Mouse (Mus musculus) left cerebral cortex, adult 8-10 months (tissue): ENCODE data around the gene Gm13288. TPM values are rescaled to one million over a fixed set of nuclear protein-coding genes. Genes with fewer than 3 reads are reported as not detected.
"Not testable (repeated sequence)": the region's sequence is repeated elsewhere in the genome, so short reads cannot be mapped to it uniquely, and the experiment has no call there.

Experiments
- DNase-seq, 2 experiments: peaks; one replicate each; pipeline ENCODE4 v3.0.0; 2022; ENCODE audit warnings: low spot score in 2 of 2
- total RNA-seq, 4 experiments: library from RNA; stranded (reverse); gene quantifications; 2 replicates each; pipeline ENCODE4 v1.2.4; 2022

Gene Gm13288
- total RNA-seq, result not detected

DNA sequence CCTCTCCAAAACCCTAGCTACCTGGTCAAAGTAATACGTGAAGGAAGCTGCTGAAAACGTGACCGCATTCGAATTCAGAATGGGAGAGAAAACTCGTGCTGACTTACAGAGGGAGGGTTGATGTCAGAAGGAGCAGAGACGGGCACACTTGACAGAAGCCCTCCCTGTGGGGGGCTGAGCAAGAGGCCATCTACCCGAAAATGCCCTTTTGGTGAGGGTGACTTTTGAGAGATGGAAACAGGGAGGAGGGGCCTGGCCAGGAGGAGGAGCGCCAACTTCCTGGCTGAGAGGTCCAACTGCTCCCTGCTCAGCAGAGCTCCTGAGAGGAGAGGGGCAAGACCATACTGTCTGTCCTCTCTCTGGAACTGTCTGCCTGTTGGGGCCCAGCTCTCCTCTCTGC is at the start of gene Gm13288:
TSS of gene Gm13288 (plus strand) at position 301 of the 400 bp plus-strand sequence.
- DNase-seq, result not testable (repeated sequence)

DNA sequence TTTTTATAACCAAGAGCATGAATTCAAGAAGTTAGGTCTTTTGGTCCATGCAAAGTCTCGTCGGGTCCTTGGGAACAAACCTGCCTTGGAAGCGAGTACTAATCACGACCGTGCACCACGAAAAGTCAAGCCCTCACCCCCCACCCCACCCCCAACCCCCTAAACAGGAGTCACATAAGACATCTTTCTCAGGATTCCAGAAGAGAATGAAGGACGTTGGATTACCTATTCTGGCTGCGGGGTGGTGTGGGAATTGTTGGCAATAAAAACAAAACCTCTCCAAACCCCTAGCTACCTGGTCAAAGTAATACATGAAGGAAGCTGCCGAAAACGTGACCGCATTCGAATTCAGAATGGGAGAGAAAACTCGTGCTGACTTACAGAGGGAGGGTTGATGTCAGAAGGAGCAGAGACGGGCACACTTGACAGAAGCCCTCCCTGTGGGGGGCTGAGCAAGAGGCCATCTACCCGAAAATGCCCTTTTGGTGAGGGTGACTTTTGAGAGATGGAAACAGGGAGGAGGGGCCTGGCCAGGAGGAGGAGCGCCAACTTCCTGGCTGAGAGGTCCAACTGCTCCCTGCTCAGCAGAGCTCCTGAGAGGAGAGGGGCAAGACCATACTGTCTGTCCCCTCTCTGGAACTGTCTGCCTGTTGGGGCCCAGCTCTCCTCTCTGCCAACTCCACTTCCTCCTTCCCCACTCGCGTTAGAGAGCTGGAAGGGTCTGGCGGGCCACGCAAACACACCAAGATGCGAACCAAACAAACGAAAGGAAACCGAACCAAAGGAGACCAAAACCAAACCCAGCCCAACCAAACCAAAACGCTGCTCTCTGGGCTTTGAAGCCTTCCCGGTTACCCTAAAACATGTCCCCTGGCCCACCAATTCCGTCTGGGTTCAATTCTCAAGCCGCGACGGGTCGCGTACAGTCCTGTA is 48.5 kb upstream of the Gm13288 start:
- DNase-seq, result not testable (repeated sequence)

DNA sequence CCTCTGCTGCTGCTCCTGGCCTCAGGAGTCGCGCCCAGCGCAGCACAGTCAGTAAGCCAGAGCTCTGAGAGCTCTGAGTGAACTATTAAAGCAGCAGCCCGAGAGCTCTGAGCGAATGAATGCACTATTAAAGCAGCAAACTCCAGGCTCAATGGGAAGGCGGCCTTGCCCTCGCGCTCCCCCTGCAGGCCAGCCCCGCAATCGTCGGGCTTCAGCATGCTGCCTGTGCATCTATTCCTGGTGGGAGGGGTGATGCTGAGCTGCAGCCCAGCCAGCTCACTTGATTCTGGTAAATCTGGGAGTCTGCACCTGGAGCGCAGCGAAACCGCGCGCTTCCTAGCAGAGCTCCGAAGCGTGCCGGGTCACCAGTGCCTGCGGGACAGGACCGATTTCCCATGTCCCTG is 47.7 kb upstream of the Gm13288 start:
- peak; percentile 93 to 98 for DNase-seq

DNA sequence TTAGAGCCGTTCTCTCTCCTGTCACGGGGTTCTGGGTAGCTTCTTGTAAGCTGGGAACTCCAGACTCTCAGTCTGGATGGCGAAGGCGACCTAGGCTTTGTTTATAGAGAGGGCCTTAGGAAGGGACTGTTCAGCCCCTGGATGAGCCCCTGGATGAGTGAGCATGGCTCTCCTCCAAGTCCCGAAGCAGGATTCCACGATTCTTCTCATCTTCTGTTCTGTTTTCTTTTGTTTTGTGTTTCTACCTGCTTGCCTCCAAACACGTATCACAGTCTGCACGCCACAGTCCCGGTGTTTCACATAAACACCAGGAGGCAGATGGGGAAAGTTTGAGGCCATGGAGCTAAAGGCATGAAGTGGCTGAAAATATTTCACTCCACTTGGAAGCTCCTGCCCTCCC is 46.6 kb upstream of the Gm13288 start:
- DNase-seq, result peak; percentile 13 to 26

DNA sequence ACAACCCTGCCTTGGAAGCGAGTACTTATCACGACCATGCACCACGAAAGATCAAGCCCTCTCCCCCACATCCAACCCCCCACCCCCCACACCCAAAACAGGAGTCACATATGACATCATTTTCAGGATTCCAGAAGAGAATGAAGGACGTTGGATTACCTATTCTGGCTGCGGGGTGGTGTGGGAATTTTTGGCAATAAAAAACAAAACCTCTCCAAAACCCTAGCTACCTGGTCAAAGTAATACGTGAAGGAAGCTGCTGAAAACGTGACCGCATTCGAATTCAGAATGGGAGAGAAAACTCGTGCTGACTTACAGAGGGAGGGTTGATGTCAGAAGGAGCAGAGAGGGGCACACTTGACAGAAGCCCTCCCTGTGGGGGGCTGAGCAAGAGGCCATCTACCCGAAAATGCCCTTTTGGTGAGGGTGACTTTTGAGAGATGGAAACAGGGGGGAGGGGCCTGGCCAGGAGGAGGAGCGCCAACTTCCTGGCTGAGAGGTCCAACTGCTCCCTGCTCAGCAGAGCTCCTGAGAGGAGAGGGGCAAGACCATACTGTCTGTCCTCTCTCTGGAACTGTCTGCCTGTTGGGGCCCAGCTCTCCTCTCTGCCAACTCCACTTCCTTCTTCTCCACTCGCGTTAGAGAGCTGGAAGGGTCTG is 45.6 kb upstream of the Gm13288 start, which contains the start of gene Gm13283:
TSS of gene Gm13283 (plus strand) at position 510 of the 659 bp plus-strand sequence.
- peak; percentile 18 to 55 for DNase-seq

DNA sequence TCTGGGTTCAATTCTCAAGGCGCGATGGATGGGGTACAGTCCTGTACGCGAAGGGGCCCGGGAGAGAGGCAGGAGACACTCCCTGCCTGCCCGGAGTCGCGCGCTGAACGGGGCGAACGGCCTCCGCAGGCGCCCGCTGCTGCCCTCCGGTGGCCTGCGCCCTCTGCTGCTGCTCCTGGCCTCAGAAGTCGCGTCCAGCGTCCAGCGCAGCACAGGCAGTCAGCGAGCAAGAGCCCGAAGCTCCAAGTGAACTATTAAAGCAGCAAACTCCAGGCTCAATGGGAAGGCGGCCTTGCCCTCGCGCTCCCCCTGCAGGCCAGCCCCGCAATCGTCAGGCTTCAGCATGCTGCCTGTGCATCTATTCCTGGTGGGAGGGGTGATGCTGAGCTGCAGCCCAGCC is 44.9 kb upstream of the Gm13288 start:
- peak; percentile 22 to 34 for DNase-seq

DNA sequence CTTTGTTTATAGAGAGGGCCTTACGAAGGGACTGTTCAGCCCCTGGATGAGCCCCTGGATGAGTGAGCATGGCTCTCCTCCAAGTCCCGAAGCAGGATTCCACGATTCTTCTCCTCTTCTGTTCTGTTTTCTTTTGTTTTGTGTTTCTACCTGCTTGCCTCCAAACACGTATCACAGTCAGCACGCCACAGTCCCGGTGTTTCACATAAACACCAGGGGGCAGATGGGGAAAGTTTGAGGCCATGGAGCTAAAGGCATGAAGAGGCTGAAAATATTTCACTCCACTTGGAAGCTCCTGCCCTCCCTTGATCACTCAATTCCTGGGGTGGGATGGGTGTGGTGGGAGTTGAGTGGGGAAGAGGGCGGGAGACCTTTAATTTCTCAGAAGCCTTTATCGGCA is 43.6 kb upstream of the Gm13288 start:
- peak; percentile 70 to 80 for DNase-seq

DNA sequence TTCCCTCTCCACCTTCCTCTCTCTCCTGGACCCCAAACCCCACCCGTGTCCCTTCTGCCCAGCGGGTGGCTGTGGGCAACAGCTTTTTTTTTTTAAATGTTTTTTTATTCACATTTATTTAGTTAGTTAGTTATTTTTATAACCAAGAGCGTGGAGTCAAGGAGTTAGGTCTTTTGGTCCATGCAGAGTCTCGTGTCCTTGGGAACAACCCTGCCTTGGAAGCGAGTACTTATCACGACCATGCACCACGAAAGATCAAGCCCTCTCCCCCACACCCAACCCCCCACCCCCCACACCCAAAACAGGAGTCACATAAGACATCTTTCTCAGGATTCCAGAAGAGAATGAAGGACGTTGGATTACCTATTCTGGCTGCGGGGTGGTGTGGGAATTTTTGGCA is 43.0 kb upstream of the Gm13288 start:
- DNase-seq, result peak in 1 of 2 experiments; percentile 25

DNA sequence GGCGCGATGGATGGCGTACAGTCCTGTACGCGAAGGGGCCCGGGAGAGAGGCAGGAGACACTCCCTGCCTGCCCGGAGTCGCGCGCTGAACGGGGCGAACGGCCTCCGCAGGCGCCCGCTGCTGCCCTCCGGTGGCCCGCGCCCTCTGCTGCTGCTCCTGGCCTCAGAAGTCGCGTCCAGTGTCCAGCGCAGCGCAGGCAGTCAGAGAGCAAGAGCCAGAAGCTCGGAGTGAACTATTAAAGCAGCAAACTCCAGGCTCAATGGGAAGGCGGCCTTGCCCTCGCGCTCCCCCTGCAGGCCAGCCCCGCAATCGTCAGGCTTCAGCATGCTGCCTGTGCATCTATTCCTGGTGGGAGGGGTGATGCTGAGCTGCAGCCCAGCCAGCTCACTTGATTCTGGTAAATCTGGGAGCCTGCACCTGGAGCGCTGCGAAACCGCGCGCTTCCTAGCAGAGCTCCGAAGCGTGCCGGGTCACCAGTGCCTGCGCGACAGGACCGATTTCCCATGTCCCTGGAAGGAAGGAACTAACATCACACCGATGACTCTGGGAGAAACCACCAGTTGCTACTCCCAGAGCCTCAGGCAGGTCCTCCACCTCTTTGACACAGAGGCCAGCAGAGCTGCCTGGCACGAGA is 41.8 kb upstream of the Gm13288 start:
- not testable (repeated sequence) for DNase-seq

DNA sequence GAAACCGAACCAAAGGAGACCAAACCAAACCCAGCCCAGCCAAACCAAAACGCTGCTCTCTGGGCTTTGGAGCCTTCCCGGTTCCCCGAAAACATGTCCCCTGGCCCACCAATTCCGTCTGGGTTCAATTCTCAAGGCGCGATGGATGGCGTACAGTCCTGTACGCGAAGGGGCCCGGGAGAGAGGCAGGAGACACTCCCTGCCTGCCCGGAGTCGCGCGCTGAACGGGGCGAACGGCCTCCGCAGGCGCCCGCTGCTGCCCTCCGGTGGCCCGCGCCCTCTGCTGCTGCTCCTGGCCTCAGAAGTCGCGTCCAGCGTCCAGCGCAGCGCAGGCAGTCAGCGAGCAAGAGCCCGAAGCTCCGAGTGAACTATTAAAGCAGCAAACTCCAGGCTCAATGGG is 31.8 kb upstream of the Gm13288 start, which contains the start of gene Gm13290:
TSS of gene Gm13290 (plus strand) at position 301 of the 400 bp plus-strand sequence.
- DNase-seq, result not testable (repeated sequence)

DNA sequence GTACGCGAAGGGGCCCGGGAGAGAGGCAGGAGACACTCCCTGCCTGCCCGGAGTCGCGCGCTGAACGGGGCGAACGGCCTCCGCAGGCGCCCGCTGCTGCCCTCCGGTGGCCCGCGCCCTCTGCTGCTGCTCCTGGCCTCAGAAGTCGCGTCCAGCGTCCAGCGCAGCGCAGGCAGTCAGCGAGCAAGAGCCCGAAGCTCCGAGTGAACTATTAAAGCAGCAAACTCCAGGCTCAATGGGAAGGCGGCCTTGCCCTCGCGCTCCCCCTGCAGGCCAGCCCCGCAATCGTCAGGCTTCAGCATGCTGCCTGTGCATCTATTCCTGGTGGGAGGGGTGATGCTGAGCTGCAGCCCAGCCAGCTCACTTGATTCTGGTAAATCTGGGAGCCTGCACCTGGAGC is 28.7 kb upstream of the Gm13288 start, which contains the start of gene Gm13289:
TSS of gene Gm13289 (plus strand) at position 301 of the 400 bp plus-strand sequence.
- DNase-seq, result not testable (repeated sequence)

DNA sequence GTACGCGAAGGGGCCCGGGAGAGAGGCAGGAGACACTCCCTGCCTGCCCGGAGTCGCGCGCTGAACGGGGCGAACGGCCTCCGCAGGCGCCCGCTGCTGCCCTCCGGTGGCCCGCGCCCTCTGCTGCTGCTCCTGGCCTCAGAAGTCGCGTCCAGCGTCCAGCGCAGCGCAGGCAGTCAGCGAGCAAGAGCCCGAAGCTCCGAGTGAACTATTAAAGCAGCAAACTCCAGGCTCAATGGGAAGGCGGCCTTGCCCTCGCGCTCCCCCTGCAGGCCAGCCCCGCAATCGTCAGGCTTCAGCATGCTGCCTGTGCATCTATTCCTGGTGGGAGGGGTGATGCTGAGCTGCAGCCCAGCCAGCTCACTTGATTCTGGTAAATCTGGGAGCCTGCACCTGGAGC is 25.8 kb upstream of the Gm13288 start, which contains the start of gene Gm13272:
TSS of gene Gm13272 (plus strand) at position 301 of the 400 bp plus-strand sequence.
- not testable (repeated sequence) for DNase-seq

DNA sequence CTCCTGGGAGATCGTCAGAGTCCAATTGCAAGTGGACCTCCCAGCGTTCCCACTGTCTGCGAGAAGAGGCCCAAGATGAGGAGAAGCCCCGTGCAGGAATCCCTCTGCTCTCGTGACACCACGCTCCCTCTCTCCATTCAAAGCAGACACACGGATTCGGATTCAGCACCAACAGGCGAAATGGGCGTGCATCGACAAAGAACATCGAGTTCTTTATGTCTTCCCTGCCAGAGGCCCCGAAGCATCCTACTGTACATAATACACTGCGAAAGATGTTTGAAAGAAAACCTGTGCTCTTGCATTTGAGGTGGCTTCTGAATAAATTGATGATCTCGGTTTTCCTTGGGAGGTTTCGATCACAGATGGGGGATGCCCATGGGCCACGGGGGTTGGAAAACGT is 25.0 kb upstream of the Gm13288 start:
- DNase-seq, result not testable (repeated sequence)

DNA sequence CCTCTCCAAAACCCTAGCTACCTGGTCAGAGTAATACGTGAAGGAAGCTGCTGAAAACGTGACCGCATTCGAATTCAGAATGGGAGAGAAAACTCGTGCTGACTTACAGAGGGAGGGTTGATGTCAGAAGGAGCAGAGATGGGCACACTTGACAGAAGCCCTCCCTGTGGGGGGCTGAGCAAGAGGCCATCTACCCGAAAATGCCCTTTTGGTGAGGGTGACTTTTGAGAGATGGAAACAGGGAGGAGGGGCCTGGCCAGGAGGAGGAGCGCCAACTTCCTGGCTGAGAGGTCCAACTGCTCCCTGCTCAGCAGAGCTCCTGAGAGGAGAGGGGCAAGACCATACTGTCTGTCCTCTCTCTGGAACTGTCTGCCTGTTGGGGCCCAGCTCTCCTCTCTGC is 23.5 kb upstream of the Gm13288 start, which contains the start of gene Ifnz:
TSS of gene Ifnz (plus strand) at position 301 of the 400 bp plus-strand sequence.
- not testable (repeated sequence) for DNase-seq

DNA sequence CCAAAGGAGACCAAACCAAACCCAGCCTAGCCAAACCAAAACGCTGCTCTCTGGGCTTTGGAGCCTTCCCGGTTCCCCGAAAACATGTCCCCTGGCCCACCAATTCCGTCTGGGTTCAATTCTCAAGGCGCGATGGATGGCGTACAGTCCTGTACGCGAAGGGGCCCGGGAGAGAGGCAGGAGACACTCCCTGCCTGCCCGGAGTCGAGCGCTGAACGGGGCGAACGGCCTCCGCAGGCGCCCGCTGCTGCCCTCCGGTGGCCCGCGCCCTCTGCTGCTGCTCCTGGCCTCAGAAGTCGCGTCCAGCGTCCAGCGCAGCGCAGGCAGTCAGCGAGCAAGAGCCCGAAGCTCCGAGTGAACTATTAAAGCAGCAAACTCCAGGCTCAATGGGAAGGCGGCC is 23.0 kb upstream of the Gm13288 start:
- not testable (repeated sequence) for DNase-seq

DNA sequence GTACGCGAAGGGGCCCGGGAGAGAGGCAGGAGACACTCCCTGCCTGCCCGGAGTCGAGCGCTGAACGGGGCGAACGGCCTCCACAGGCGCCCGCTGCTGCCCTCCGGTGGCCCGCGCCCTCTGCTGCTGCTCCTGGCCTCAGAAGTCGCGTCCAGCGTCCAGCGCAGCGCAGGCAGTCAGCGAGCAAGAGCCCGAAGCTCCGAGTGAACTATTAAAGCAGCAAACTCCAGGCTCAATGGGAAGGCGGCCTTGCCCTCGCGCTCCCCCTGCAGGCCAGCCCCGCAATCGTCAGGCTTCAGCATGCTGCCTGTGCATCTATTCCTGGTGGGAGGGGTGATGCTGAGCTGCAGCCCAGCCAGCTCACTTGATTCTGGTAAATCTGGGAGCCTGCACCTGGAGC is 19.9 kb upstream of the Gm13288 start, which contains the start of gene Gm13276:
TSS of gene Gm13276 (plus strand) at position 301 of the 400 bp plus-strand sequence.
- not testable (repeated sequence) for DNase-seq

DNA sequence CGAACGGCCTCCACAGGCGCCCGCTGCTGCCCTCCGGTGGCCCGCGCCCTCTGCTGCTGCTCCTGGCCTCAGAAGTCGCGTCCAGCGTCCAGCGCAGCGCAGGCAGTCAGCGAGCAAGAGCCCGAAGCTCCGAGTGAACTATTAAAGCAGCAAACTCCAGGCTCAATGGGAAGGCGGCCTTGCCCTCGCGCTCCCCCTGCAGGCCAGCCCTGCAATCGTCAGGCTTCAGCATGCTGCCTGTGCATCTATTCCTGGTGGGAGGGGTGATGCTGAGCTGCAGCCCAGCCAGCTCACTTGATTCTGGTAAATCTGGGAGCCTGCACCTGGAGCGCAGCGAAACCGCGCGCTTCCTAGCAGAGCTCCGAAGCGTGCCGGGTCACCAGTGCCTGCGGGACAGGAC is 16.9 kb upstream of the Gm13288 start, which contains the start of gene Gm13277:
TSS of gene Gm13277 (plus strand) at position 231 of the 400 bp plus-strand sequence.
- DNase-seq, result peak; percentile 34 to 37

DNA sequence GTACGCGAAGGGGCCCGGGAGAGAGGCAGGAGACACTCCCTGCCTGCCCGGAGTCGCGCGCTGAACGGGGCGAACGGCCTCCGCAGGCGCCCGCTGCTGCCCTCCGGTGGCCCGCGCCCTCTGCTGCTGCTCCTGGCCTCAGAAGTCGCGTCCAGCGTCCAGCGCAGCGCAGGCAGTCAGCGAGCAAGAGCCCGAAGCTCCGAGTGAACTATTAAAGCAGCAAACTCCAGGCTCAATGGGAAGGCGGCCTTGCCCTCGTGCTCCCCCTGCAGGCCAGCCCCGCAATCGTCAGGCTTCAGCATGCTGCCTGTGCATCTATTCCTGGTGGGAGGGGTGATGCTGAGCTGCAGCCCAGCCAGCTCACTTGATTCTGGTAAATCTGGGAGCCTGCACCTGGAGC is 14.1 kb upstream of the Gm13288 start, which contains the start of gene Gm13278:
TSS of gene Gm13278 (plus strand) at position 301 of the 400 bp plus-strand sequence.
- DNase-seq, result not testable (repeated sequence)

DNA sequence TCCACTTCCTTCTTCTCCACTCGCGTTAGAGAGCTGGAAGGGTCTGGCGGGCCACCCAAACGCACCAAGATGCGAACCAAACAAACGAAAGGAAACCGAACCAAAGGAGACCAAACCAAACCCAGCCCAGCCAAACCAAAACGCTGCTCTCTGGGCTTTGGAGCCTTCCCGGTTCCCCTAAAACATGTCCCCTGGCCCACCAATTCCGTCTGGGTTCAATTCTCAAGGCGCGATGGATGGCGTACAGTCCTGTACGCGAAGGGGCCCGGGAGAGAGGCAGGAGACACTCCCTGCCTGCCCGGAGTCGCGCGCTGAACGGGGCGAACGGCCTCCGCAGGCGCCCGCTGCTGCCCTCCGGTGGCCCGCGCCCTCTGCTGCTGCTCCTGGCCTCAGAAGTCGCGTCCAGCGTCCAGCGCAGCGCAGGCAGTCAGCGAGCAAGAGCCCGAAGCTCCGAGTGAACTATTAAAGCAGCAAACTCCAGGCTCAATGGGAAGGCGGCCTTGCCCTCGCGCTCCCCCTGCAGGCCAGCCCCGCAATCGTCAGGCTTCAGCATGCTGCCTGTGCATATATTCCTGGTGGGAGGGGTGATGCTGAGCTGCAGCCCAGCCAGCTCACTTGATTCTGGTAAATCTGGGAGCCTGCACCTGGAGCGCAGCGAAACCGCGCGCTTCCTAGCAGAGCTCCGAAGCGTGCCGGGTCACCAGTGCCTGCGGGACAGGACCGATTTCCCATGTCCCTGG is 11.2 kb upstream of the Gm13288 start, which contains the start of gene Gm13275:
TSS of gene Gm13275 (plus strand) at position 552 of the 740 bp plus-strand sequence.
- DNase-seq, result peak; percentile 63 to 82

DNA sequence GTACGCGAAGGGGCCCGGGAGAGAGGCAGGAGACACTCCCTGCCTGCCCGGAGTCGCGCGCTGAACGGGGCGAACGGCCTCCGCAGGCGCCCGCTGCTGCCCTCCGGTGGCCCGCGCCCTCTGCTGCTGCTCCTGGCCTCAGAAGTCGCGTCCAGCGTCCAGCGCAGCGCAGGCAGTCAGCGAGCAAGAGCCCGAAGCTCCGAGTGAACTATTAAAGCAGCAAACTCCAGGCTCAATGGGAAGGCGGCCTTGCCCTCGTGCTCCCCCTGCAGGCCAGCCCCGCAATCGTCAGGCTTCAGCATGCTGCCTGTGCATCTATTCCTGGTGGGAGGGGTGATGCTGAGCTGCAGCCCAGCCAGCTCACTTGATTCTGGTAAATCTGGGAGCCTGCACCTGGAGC is 8.2 kb upstream of the Gm13288 start, which contains the start of gene Gm13279:
TSS of gene Gm13279 (plus strand) at position 301 of the 400 bp plus-strand sequence.
- DNase-seq, result not testable (repeated sequence)
